Comparison of ENCODE assay signal across 7 mouse cellular contexts in genomic region chr17:8799914-8800420, GRCm38 (mm10).
DNase-seq lines count a peak whose midpoint lies in the region; ATAC-seq lines count a peak whose summit lies in the region.

No protein-coding gene starts in this region.

- no peaks in the 10 kb centered on the region for H3K9me3 ChIP-seq in hindbrain, embryonic 15.5 days
- H3K9me3 ChIP-seq in midbrain, embryonic 15.5 days: no peaks in the 10 kb centered on the region

- peak overlapping the region; percentile 69 for H3K4me3 ChIP-seq in hindbrain, embryonic 15.5 days
- peak overlapping the region; percentile 84 for H3K4me3 ChIP-seq in midbrain, embryonic 15.5 days

- H3K4me1 ChIP-seq in hindbrain, embryonic 15.5 days (replicated peaks): peaks cover 26% of the 10 kb centered on the region
- H3K4me1 ChIP-seq in midbrain, embryonic 15.5 days: peaks cover 29% of the 10 kb centered on the region

- ATAC-seq in hindbrain, embryonic 15.5 days (ENCODE audit: low FRiP score, low read depth): no peak
- ATAC-seq in midbrain, embryonic 15.5 days (replicated peaks): no peak
- ATAC-seq in activated CD4-positive, CD25-positive, alpha-beta regulatory T cell, adult 4 months: no peak
- ATAC-seq in frontal cortex, adult (ENCODE audit: low TSS enrichment): no peak

- peak; percentile 49 for DNase-seq in ZHBTc4 (ENCODE audit: low read depth, low spot score)
- peak; percentile 34 for DNase-seq in embryo, embryonic 11 days
- no peak for DNase-seq in layer of hippocampus, adult 8-10 months (ENCODE audit: low spot score in 2 of 2)

- 2% methylated on average over 15 of the region's 15 CpGs for whole genome bisulfite sequencing in hindbrain, embryonic 15.5 days
- 2% methylated on average over 15 of the region's 15 CpGs for WGBS in midbrain, embryonic 15.5 days

- H3K27me3 ChIP-seq in hindbrain, embryonic 15.5 days: peaks cover 26% of the 10 kb centered on the region
- H3K27me3 ChIP-seq in midbrain, embryonic 15.5 days (replicated peaks): peaks cover 36% of the 10 kb centered on the region

- H3K9ac ChIP-seq in hindbrain, embryonic 15.5 days: no peak overlapping the region; the same call in 1 of the 2 replicates
- H3K9ac ChIP-seq in midbrain, embryonic 15.5 days: no peak overlapping the region

- H3K4me2 ChIP-seq in hindbrain, embryonic 15.5 days: peak overlapping the region; percentile 86
- H3K4me2 ChIP-seq in midbrain, embryonic 15.5 days: peak overlapping the region; percentile 84

- H3K27ac ChIP-seq in hindbrain, embryonic 15.5 days (replicated peaks): no peak overlapping the region
- H3K27ac ChIP-seq in midbrain, embryonic 15.5 days: no peak overlapping the region

- no peaks in the 10 kb centered on the region for H3K36me3 ChIP-seq in hindbrain, embryonic 15.5 days
- no peaks in the 10 kb centered on the region for H3K36me3 ChIP-seq in midbrain, embryonic 15.5 days (replicated peaks)

Comparison
In these comparisons a context has a peak if more than half of its experiments do, and no peak if none do; other contexts are left out.
1. DNase-seq: peak in ZHBTc4 (single experiment) and embryo, embryonic 11 days (single experiment); none in layer of hippocampus, adult 8-10 months (0 of 2).